Mouse (Mus musculus): Measurements from ENCODE around the gene Gse1.

Gene Gse1

DNA sequence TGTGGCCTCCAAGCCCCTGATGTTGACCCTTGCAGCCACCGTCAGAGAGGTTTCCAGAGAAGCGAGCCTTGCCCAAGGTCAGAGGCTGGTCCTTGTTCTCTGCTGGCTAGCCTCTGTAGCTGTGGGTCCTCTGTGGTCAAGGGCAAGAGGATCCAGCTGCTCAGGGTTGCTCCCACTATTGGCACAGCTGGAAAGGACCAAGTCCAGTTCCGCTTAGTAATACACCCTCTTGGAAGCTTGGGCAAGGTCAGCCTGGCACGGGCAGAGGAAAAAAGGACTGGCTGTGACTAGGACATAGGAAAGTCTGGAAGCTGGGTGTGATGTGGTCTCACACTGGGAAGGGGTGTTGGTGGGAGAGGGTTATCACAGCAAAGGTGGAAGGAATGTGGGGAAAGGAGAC is 220.9 kb downstream of the Gse1 start:
- 68% methylated on average over 4 of the region's 4 CpGs for WGBS

DNA sequence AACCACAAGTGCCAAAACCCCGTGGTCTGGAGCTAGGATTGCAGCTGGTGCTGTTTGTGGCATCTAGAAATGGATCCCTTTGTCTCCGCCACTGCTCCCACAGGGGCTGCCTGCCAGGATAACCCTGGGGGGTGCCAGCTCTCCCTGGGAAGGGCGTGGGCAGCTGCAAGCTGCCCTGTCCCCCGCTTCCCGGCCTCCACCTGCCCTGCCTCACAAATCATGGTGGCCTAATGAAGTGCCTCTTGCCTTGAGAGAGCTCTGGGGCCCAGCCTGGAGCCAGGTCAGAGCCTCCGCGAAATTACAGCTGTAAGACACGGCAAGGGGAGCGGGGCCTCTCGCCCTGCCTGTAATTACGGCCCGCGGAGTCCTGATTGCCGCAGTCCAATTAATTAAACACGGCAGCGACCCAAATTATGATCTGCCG is 221.4 kb downstream of the Gse1 start:
- WGBS, result 49% methylated on average over 17 of the region's 17 CpGs

DNA sequence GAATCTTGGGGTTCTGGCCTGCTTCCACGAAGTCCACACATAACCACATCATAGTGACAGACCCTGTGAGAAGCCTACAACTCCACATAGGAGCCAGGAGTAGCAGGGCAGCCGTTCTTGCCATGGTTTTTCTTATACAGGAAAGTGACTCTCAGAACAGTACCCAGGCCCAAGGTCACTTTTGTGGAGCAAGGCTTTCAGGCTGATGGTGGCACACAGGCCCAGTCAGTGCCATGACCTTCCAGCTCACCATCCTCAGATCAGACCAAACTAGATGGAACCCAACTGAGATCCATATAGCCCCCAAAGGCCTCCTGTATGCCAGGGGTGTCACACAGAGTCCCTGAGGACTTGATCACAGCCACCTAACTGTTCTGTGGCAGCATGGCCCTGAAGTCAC is 223.9 kb downstream of the Gse1 start:
- WGBS, result 88% methylated on average over 2 of the region's 2 CpGs

DNA sequence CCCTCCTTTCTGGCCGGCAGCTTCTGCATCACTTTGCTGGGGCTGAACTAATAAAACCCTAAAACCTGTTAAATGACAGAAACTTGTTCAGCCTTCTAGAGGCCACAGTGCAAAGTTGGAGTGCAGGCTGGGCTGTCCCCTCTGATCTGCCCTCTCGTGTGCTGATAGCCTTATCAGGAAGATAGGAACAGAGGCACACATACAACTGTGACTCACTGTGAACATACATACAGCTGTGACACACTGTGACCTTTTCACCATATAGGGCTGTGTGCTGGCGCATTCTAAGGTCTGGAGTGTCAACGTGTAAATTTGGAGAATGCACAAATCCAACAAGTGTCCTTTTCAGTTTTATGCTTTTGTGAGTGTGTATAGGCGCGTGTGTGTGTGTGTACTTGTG is 226.1 kb downstream of the Gse1 start:
- 94% methylated on average over 6 of the region's 6 CpGs for WGBS

DNA sequence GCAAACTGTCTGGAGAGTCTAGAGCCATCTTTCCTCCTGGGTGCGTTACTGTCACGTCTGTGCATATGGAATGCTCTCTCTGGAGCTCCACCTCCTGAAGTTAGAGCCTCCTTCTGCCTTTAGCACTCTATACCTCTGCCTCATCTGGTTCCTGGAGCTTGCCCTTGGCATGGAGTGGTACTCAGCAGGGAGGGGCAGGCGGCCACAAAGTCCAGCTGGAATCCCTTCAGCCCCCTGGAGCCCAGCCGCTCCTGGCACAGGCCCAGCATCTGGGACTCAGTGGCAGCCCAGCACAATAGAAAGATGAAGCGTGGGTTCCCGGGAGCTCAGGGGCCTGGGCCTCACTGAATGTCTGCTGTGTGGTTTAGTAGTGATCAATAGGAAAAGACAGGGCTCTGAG is 232.1 kb downstream of the Gse1 start:
- 67% methylated on average over 6 of the region's 6 CpGs for WGBS

DNA sequence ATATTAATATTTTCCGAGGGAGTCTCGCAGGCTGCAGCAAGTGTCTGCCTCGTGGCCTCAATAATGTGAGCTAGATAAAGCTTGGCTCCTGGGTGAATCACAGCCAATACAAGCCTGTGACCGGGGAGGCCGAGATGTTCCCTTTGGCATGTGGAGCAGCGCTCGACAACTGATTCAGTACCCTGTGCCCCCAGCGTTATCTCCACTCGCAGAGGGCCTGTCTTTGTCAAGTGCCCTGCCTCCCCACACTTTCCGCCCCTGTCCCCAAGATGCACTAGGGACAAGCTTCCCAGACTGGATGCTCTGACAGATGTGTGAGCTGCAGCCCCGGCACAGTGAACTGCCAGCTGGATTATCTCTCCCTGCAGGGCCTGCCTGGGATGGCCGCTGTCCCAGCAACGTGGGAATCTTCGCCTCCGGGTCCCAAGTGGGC is 233.9 kb downstream of the Gse1 start:
- 70% methylated on average over 15 of the region's 15 CpGs for WGBS

DNA sequence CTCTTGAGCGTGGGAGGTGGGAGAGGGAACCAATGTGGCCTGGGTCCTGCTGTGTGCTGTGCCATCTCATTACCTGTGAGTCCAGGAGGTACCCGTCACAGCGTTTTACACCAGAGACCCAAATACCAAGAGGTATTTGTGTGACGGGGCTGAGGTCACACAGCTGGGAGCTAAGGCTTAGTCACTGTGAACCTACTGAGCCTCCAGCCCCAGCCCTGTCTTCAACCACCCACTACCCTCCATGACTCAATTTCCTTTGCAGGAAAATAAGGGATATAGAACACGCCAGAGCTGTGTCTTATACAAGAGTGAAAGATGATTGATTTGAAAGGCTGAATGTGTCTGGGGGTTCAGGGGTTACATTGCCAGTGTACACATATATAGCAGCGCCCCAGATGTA is 234.4 kb downstream of the Gse1 start:
- WGBS, result 81% methylated on average over 6 of the region's 6 CpGs

DNA sequence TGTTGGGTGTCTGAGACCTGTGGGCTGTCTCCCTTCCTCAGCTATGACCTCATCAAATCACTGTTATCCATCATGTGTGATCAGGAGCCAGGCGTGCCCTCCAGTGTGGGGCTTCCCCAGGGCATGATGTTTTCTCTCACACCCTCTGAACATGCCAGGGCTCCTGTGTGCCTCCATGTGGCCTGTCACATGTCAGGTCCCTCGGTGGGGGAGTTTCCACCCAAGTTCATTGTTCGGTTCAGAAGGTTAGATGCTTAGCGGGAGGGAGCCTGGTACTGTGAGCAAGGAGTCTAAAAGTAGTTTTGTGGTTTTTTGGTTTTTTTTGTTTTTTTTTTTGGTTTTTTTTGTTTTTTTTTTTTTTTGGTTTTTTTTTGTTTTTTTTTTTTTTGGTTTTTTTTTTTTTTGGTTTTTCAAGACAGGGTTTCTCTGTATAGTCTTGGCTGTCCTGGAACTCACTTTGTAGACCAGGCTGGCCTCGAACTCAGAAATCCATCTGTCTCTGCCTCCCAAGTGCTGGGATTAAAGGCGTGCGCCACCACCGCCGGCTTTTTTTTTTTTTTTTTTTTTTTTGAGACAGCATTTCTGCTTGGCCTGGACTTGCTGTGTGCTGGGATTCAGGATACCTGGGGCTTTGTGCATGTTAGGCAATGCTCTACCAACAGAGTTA is 235.8 kb downstream of the Gse1 start:
- WGBS, result 90% methylated on average over 9 of the region's 9 CpGs

DNA sequence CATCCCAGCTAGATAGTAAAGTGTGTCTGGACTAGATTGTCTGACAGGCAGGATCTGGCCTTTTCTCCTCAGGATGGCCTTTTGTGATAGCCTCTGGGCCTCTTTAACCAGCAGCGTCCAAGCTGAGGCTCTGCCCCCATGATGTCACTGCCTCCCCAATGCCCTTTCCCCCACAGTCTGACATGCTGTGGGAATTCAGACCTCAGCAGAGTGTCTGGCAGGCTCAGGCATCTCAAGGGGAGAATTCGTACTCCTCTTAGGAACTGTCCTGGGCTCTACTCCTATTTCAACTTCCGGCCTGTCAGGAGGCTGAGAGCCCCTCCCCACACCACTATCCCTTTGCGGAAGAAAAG is 236.3 kb downstream of the Gse1 start:
- 92% methylated on average over 4 of the region's 4 CpGs for WGBS

DNA sequence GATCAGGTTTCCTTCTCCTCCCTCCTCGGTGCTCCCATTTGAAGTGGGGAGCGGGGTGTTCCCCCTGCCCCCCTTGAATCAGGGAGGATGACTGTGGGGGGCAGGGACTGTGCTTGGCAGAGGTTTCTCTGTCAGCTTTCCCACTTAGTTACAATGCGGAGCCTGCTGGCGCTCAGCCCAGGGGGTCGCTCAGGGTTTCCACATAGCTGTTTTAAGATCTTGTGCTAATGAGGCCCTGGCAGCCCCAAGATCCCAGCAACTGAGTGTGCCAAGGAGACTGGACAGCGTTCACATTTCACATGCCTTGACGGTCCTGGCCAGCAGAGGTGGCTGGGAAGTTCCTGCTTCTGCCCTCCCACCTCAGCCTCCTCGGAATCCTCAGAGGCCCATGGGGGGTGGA is 237.5 kb downstream of the Gse1 start:
- WGBS, result 43% methylated on average over 8 of the region's 8 CpGs

DNA sequence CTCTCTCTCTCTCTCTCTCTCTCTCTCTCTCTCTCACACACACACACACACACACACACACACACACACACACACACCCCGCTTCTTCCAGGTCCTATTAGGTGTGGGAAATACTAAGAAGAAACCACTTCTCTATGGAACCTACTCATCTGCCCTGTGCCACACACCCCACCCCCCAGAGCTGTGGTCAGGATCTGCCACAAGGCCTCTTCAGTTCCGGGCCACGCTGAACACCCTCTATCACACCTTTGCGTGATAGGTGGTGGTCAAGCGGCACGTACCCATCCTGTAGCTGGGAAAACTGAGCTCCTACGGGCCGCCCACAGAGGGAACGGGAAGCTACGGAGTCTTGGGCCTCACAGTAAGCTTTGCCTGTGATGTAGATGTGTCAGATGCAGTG is 238.0 kb downstream of the Gse1 start:
- WGBS, result 86% methylated on average over 10 of the region's 10 CpGs

DNA sequence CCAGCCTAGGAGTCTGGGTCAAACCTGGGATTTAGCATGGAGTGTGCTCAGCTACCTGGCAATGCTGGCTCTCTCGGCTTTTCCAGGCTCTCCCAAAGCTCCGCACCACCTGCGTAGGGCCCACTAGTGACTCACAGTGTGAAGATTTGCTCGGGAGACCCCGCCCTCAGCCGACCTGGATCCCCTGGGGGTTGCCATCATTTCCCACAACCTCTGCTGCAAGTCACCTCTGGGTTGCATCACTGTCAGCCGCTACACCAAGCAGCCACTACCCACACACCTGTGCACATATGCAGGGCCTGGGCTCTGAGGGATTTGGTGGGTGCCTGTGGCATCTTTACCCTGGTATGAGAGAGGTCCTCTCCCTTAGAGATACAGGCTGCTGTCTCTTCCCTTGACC is 239.3 kb downstream of the Gse1 start:
- WGBS, result 97% methylated on average over 7 of the region's 7 CpGs

DNA sequence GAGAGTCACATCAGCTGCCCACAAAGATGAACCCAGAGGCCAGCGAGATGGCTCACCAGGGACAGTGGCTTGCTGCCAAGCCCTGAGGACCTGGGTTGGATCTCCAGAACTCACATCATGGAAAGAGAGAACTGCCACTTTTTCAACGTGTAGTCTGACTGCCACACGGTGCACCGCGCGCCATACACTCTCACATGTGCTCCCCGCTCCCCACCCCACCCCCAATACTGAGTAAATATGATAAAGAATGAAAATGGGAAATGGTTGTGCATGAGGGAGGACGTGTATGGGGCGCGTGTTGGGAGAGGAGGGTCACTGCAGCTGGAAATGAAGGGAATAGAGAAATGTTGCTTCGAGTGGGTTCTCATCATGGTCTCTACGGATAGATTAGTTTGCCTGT is 241.9 kb downstream of the Gse1 start:
- 93% methylated on average over 12 of the region's 12 CpGs for WGBS

DNA sequence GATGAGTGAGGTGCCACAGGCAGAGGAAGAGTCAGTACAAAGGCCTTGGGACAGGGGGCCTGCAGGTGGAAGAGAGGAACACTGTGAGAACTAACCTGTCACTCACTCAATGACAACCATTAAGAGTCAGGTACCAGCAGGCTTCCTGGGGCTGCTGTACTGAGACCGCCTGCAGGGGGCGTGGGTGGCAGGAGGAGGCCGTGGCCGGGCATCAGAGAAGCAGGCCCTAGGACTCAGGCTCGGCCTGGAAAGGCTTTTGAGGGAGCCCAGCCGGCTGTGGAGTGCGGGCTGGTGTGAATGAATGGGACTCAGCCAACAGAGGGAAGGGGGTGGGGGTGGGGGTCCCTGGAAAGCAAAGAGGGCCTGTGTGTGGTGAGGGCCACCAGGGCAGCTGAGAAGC is 242.9 kb downstream of the Gse1 start:
- 35% methylated on average over 7 of the region's 7 CpGs for WGBS

DNA sequence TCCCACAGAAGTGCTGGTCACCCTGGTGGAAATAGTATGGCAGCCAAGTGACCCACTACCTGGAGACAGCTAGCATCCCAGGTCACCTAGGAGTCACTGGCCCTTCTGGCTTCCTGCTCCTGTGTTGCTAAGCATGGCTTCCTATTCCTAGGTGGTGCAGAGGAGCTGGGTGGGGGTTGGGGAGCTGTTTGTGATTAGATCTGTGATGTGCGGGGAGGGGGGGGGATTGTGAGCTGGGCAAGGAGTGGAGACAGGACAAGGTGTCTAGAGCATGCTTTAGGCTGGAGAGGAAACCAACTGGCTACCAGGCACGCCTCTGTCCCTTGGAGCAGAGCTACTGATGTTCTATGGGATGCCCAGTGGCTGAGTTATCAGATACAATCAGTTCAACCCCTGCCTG is 243.5 kb downstream of the Gse1 start:
- 81% methylated on average over 2 of the region's 2 CpGs for WGBS

DNA sequence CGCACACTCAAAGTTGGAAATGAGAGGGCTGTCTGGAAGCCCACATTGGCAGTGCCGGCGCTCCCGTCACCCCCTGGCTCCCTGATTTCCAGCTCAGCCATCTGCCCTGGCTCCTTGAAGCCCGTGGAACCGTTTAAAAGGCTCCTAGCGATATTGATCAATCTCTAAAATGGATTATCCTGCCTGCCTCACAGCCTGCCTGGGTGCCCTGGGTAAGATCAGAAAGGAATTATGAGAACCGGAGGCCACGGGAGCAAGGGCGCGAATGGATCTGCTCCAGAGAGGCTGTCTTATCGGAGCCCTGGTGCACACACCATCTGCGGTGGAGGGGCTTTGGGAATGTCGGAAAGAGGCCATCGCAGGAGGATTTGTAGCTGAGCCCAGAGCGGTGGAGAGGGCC is 244.0 kb downstream of the Gse1 start:
- 77% methylated on average over 16 of the region's 16 CpGs for WGBS

DNA sequence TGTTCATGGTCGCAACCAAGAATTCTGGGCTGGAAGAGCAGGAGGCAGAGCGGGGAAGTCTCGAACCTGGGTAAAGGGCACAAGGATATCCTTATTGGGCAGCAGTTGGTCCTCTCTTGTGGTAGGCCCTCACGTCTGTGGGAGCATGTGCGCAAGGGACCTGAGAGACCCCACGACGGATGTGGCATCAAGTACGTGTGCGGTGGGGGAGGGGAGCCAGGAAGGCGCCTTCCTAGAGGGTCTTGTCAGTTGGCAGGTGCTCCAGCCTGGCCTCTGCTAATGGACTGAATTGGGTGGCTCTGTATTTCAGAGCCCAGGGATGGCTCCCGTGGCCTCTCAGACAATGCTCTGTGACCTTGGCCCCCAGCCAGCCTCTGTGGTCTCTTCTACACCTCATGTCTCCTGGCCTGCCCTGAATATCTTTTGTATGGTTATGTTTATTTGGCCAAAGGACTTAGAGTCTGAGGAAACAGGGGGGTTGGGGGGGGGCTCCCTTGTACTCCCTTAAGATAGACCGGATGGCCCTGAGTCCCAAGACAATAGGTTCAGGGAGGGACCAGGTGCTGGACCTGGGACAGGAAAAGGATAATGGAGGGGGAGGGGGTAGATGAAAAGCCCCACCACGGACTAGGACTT is 245.6 kb downstream of the Gse1 start:
- 86% methylated on average over 13 of the region's 13 CpGs for WGBS

DNA sequence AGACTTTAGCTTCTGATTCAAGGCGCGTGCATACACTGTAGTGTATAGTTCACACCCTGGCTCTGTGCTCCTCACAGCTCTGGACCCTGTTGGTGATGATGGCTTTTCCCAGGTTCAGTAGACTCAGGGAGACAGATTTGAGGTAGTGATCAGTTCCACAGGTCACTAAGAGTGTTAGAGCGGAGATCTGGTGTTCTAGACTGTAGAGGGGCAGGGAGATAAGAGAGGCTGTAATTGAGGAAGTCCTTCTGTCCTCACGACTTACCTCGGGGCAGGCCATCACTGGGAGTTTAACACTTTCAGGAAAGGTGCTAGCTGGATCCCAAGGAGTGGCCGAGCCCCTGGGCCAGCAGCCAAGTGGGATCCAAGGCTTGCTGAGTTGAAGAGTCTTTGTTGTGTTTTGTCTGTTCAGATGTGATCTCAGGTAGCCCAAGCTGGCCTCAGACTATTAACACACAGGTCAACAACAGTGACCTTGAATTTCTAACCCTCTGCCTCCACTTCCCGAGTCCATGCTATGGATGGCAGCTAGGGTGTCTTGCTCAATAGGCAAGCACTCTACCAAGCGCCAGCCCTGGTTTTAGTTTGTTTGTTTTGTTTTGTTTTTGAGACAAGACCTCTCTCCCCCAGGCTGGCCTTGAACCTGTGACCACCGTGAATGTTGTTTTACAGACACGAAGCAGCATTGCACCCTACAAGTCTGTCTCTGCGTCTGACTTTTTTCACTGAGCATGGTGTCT is 246.4 kb downstream of the Gse1 start:
- WGBS, result 88% methylated on average over 11 of the region's 11 CpGs

DNA sequence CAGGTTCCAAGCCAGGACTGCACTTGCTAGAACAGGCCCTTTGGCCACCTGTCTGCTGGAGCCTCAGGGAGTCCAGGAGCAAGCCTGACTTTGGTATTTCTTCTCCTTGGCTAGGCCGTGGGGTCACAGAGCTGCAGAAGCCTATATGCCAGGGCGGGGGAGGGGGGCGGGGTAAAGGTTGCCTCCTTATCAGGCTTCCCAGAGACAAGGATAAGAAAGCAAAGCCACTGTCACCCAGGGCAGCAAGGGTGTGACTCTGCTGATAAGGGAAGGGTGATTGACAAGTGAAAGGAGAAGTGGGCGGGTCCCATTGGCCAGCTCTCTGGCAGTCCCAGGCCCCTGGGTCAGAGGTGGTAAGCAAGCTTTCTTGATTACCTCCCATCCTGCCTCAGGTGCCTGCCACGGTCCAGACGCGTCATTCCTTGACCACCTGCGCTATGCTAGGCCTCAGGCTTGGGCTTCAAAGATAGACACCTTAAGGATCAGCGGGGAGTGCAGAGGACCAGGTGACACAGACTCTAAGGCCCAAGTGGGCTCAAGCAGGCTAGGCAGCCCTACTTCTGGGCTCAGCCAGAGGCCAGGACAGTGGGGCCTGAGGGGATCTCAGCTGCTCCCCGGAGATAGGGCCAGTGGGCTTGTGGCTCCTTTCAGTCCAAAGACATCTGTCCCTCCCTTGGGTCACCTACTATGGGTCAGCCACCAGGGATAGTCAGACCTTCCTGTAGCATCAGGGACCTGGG is 247.4 kb downstream of the Gse1 start:
- WGBS, result 92% methylated on average over 10 of the region's 10 CpGs

DNA sequence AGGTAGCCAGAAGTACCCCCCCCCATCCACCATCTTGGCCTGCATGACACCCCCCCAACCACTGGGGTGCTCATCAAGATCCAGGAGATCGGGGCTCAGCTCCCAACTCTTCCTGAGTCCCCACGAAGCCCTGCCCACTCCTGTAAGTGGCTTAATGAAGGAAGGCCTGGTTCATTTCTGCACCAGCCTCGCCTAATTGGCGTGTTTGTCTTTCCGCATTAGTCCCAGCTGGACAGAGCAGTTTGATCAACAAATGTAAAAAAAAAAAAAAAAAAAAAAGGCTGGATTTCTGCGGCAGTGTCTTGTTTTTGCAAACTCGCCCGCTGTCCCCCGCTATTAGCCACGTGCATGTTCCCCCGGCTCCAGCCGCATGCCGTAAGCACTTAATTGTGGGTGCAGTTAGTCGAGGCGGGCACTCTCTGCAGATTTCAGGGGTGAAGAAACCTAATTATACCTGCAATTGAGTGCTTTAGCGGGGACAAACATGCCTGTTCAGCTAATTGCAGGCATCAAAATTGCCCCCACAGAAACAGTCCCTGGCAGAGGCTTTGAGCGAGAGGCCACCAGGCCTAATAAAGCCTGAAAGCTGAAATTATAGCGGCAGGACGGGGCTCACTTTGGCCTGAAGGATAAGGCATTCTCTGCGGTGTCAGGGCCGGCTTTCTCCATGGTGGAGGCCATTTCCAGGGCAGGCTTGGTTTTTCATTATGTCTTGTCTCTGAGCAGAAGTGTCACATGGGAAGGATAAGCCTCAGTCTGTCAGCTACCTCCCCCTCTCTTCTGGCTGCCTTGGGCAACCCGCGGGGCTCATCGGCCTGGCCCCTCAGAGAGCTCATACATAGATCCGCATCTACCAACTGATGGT is 248.7 kb downstream of the Gse1 start:
- 82% methylated on average over 25 of the region's 25 CpGs for WGBS

DNA sequence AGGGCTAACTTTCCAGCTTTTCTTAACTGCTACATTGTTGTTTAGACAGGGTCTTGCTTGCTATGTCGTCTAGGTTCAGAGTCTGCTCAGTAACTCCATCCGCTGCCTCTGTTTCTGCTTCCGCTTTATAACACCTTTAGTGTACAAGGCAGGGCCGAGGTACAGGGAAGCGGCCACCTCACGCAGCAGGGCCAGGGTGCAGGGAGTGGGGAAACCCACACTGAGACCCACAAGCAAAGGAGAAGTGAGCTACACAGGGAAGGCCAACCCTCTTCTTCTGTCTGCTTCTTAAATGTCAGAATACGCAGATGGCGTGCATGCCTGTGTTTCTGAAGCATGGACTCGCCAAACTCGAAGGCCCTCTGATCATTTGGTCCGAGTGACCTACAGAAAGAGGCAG is 250.5 kb downstream of the Gse1 start:
- WGBS, result 96% methylated on average over 11 of the region's 11 CpGs

DNA sequence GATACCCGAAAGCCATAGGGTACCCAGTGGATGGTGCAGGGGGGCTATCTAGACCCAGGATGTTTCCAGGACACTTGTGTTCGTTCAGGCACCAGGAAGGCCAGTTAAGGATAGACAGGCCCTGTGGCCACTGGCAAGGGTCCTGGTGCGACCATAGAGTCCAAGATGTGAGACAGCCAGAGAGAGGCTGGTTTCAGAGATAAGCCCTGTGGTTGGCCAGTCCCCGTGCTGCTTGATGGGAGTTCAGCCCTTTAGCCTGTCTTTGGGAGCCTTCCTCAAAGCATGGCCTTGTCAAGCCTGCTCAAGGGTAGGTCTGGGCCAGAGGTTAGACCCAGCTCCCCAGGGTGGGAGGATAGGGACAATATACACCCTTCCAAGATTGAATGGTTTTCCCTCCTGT is 251.4 kb downstream of the Gse1 start:
- WGBS, result 97% methylated on average over 4 of the region's 4 CpGs

Measured in cerebral cortex, adult 2 months (tissue).